Mouse (Mus musculus): ENCODE results near the gene Tmem204. TPM values are rescaled to one million over a fixed set of nuclear protein-coding genes. Genes with fewer than 3 reads are reported as not detected.
A peak's percentile ranks its signal among the peaks of the same experiment; 100 is the strongest.

Tmem204 gene
- polyA plus RNA-seq, 1 experiment: 0.70 TPM

DNA sequence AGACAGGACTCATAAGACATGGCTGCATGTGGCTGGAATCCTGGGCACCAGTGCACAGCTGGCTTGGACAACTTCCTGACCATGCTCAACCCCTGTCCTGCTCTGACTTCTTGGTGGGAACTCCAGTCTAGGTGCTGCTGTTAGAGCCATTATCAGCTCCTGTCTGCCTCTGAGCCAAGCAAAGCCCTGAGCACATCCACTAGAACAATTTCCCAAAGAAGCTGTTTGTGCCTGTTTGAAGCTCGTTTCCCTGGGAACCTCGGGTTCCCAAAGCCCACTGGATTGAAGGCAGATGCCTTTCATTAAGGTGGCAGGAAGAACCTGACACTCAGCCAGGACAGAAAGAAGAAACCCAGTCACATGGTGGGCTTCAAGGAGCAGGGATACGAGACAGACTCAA is 37.0 kb upstream of the Tmem204 start, which contains the start of gene Ptx4:
Gene Ptx4 (plus strand): TSS at position 355 of the 400 bp plus-strand sequence.
- TF ChIP-seq CTCF (IDR thresholded peaks at IDR 0.05; ENCODE audit: low read depth, low read length): no peak
- no peak for TF ChIP-seq POLR2A (IDR thresholded peaks at IDR 0.05; ENCODE audit: insufficient read depth, low read length)
- TF ChIP-seq EP300 (IDR thresholded peaks at IDR 0.05; ENCODE audit: insufficient read depth, low read depth, low read length): no peak
- Histone ChIP-seq H3K4me3 (ENCODE audit: low read depth, low read length) (no peak within 1 kb of the TSS), H3K36me3 (ENCODE audit: control insufficient read depth, insufficient read depth, low read length, poor library complexity, severe bottlenecking) (no peaks in the 10 kb centered on the region), H3K27me3 (ENCODE audit: control insufficient read depth, insufficient read depth, low read length, poor library complexity, severe bottlenecking) (no peaks in the 10 kb centered on the region), H3K9ac (ENCODE audit: low read depth, poor library complexity, severe bottlenecking) (no peak within 1 kb of the TSS), H3K27ac (ENCODE audit: insufficient read depth, low read length) (no peak within 1 kb of the TSS), H3K4me1 (ENCODE audit: control insufficient read depth, insufficient read depth, low read length) (no peaks in the 10 kb centered on the region), H3K9me3 (replicated peaks; ENCODE audit: control insufficient read depth, insufficient read depth, low read length, poor library complexity, severe bottlenecking) (no peaks in the 10 kb centered on the region)

DNA sequence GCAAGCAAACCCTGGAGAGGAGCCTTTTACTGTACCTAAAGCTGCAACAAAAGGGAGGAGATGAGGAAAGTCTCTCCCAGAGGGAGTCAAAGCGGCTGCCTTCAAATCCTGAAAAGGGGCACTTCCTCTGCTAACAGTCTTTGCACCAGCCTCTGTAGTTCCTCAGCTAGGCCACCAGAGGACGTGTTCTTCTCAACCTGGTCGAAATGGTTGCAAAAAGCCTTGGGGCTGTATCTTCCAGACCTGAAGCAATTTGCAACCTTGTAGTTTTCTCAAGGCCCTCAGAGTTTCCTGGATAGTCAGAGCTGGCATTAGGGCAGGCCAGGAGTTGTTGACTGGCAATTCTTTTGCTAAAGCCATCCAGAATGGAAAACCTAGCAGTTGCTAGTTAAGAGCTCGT is 33.9 kb upstream of the Tmem204 start:
- no peak for TF ChIP-seq POLR2A (IDR thresholded peaks at IDR 0.05; ENCODE audit: insufficient read depth, low read length)
- peak; percentile 51 for TF ChIP-seq CTCF (IDR thresholded peaks at IDR 0.05; ENCODE audit: low read depth, low read length)
- no peak for TF ChIP-seq EP300 (IDR thresholded peaks at IDR 0.05; ENCODE audit: insufficient read depth, low read depth, low read length)
- Histone ChIP-seq H3K9me3 (replicated peaks; ENCODE audit: control insufficient read depth, insufficient read depth, low read length, poor library complexity, severe bottlenecking) (no peaks in the 10 kb centered on the region), H3K36me3 (ENCODE audit: control insufficient read depth, insufficient read depth, low read length, poor library complexity, severe bottlenecking) (no peaks in the 10 kb centered on the region), H3K27me3 (ENCODE audit: control insufficient read depth, insufficient read depth, low read length, poor library complexity, severe bottlenecking) (no peaks in the 10 kb centered on the region), H3K9ac (ENCODE audit: low read depth, poor library complexity, severe bottlenecking) (no peak overlapping the region), H3K4me3 (ENCODE audit: low read depth, low read length) (no peak overlapping the region), H3K4me1 (ENCODE audit: control insufficient read depth, insufficient read depth, low read length) (no peaks in the 10 kb centered on the region), H3K27ac (ENCODE audit: insufficient read depth, low read length) (no peak overlapping the region)

DNA sequence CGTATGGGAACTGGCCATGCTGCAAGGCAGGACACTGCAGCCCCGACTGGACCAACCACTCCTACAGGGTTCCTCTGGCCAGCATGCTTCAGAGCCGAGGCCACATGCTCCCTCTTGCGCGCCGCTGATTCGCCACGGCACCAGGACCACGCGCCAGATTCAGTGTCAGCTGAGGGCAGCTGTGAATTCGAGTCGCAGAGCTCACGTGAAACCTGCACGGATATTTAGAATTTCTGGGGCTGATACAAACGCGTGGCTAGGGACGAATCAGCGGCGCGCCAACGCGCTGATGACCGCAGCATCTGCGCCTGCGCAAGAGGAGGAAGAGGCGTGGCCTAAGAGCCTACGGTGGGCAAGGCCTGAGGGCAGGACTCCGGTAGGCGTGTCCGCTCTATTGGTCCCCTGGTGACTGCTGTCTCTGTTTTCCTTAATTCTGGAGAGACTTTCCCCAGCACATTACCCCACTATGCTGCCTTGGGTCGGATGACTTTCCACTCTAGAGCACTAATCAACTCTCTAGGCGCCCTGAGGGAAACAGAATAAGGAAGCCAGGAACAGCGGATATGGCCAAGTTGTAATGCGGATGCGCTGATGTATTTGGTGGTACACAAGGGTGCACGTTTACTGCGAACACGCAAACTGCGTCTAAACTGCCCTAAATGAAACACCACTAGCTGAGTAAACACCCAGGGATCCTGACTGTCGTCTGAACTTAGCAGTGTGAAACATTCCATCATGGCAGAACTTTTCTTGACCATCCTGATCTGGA is 32.5 kb upstream of the Tmem204 start, which contains the start of gene Telo2:
Gene Telo2 (minus strand): TSS at position 304 of the 769 bp plus-strand sequence.
- no peak within 1 kb of the TSS for H3K27ac ChIP-seq (ENCODE audit: insufficient read depth, low read length)
- peak; percentile 91 for TF ChIP-seq POLR2A (IDR thresholded peaks at IDR 0.05; ENCODE audit: insufficient read depth, low read length)
- no peak for TF ChIP-seq CTCF (IDR thresholded peaks at IDR 0.05; ENCODE audit: low read depth, low read length)
- TF ChIP-seq EP300 (IDR thresholded peaks at IDR 0.05; ENCODE audit: insufficient read depth, low read depth, low read length): peak; percentile 24; the same call in 1 of the 2 replicates
- H3K9ac ChIP-seq (ENCODE audit: low read depth, poor library complexity, severe bottlenecking): peak within 1 kb of the TSS; percentile 67

DNA sequence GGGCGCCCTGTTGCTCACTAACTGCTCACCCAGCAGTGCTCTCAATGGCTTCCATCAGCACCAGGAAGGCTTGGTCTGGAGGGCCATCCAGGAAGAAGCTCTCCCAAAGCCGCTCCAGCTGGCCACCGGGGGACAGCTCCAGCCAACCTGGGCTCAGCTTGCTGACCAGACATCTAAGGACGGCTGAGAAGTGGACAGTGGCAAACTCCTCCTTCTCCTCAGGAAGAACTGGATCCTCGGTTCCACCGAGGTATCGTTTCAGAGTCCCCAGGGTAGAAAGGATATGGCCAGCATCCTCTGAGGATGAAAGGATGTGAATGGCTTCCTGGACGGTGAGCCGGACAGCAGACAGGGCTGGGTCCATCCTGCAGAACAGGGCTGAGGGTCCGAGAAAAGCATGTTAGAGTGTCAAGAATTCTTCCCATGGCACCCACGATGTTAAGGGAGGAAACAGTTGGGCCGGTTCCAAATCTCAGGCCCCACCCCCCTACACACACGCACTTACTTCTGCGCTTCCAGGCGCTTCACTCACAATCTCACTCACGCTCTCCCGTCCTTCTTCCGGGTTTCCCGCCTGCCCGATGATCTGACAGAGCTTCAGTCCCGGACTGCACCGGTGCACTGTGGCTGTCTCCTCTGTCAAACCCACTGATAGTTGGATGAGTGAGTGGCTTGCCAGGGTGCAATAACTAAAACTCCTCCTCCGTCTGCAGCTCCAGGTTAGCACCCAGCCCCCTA is 31.7 kb upstream of the Tmem204 start:
- Histone ChIP-seq H3K36me3 (ENCODE audit: control insufficient read depth, insufficient read depth, low read length, poor library complexity, severe bottlenecking) (no peaks in the 10 kb centered on the region), H3K9ac (ENCODE audit: low read depth, poor library complexity, severe bottlenecking) (peak overlapping the region; percentile 67), H3K27me3 (ENCODE audit: control insufficient read depth, insufficient read depth, low read length, poor library complexity, severe bottlenecking) (no peaks in the 10 kb centered on the region), H3K4me1 (ENCODE audit: control insufficient read depth, insufficient read depth, low read length) (no peaks in the 10 kb centered on the region), H3K4me3 (ENCODE audit: low read depth, low read length) (peak overlapping the region; percentile 59), H3K9me3 (replicated peaks; ENCODE audit: control insufficient read depth, insufficient read depth, low read length, poor library complexity, severe bottlenecking) (no peaks in the 10 kb centered on the region), H3K27ac (ENCODE audit: insufficient read depth, low read length) (no peak overlapping the region)
- TF ChIP-seq POLR2A (IDR thresholded peaks at IDR 0.05; ENCODE audit: insufficient read depth, low read length): no peak
- TF ChIP-seq EP300 (IDR thresholded peaks at IDR 0.05; ENCODE audit: insufficient read depth, low read depth, low read length): no peak
- TF ChIP-seq CTCF (IDR thresholded peaks at IDR 0.05; ENCODE audit: low read depth, low read length): no peak

More for the DNA sequence above, 32.5 kb upstream of the Tmem204 start, which contains the start of gene Telo2:
- Histone ChIP-seq H3K4me3 (ENCODE audit: low read depth, low read length) (peak within 1 kb of the TSS; percentile 59), H3K4me1 (ENCODE audit: control insufficient read depth, insufficient read depth, low read length) (no peaks in the 10 kb centered on the region), H3K27me3 (ENCODE audit: control insufficient read depth, insufficient read depth, low read length, poor library complexity, severe bottlenecking) (no peaks in the 10 kb centered on the region), H3K9me3 (replicated peaks; ENCODE audit: control insufficient read depth, insufficient read depth, low read length, poor library complexity, severe bottlenecking) (no peaks in the 10 kb centered on the region), H3K36me3 (ENCODE audit: control insufficient read depth, insufficient read depth, low read length, poor library complexity, severe bottlenecking) (no peaks in the 10 kb centered on the region)

DNA sequence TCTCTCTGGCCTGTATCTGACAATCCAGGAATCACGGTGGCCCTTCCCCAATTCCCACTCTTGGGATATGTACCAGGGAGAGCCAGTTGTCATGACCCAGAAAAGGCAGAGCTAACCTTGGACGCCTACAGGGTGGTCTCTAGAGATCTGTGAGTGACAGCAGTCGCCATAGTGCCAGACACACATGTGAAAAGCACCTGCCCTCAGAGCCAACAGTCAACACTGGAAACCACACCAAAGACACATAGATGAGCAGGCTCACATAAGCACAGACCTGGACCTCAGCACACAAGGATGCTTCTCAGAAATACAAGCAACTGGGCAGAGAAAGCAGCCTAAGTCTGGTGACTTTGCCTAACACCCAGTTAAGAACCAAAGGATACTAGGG is 29.0 kb upstream of the Tmem204 start:
- H3K4me3 ChIP-seq (ENCODE audit: low read depth, low read length): no peak overlapping the region
- no peak for TF ChIP-seq CTCF (IDR thresholded peaks at IDR 0.05; ENCODE audit: low read depth, low read length)
- no peak for TF ChIP-seq POLR2A (IDR thresholded peaks at IDR 0.05; ENCODE audit: insufficient read depth, low read length)
- no peak for TF ChIP-seq EP300 (IDR thresholded peaks at IDR 0.05; ENCODE audit: insufficient read depth, low read depth, low read length)
- H3K36me3 ChIP-seq (ENCODE audit: control insufficient read depth, insufficient read depth, low read length, poor library complexity, severe bottlenecking): no peaks in the 10 kb centered on the region
- no peaks in the 10 kb centered on the region for H3K4me1 ChIP-seq (ENCODE audit: control insufficient read depth, insufficient read depth, low read length)
- no peak overlapping the region for H3K27ac ChIP-seq (ENCODE audit: insufficient read depth, low read length)
- H3K9me3 ChIP-seq (replicated peaks; ENCODE audit: control insufficient read depth, insufficient read depth, low read length, poor library complexity, severe bottlenecking): no peaks in the 10 kb centered on the region
- no peak overlapping the region for H3K9ac ChIP-seq (ENCODE audit: low read depth, poor library complexity, severe bottlenecking)
- no peaks in the 10 kb centered on the region for H3K27me3 ChIP-seq (ENCODE audit: control insufficient read depth, insufficient read depth, low read length, poor library complexity, severe bottlenecking)

Data from ES-Bruce4 (cell line).